Mouse (Mus musculus): Measurements from ENCODE around the gene Fthl17c. TPM values are rescaled to one million over a fixed set of nuclear protein-coding genes. Genes with fewer than 3 reads are reported as not detected.
"Not testable (repeated sequence)": the region's sequence is repeated elsewhere in the genome, so short reads cannot be mapped to it uniquely, and the experiment has no call there.

Fthl17c gene
- total and polyA plus RNA-seq, 2 experiments from 2014 or later: not detected

GRCm38 (mm10) chrX:8948130-8948805 is 28.1 kb downstream of the Fthl17c start:
- DNase-seq (ENCODE audit: low spot score): peak; percentile 82
- H3K4me2 ChIP-seq (ENCODE audit: low read depth, low read length, poor library complexity, severe bottlenecking); H3K27me3 ChIP-seq (ENCODE audit: insufficient read depth, low read length); H3K9ac ChIP-seq (replicated peaks; ENCODE audit: low read length, poor library complexity, severe bottlenecking); H3K36me3 ChIP-seq (ENCODE audit: insufficient read depth, low read length); H3K4me1 ChIP-seq (ENCODE audit: insufficient read depth, low read length); H3K27ac ChIP-seq (ENCODE audit: low read depth, low read length); H3K4me3 ChIP-seq (ENCODE audit: low read depth, low read length); H3K9me3 ChIP-seq (ENCODE audit: low read length): not testable (repeated sequence)
- peak; percentile 71; the same call in 1 of the 2 replicates for ATAC-seq (ENCODE audit: low FRiP score)
- TF ChIP-seq CTCF (IDR thresholded peaks at IDR 0.05): peak; percentile 84
- WGBS: 20% methylated on average over 7 of the region's 7 CpGs

GRCm38 (mm10) chrX:8944041-8944440 is 32.3 kb downstream of the Fthl17c start:
- no peaks in the 10 kb centered on the region for H3K36me3 ChIP-seq (ENCODE audit: insufficient read depth, low read length)
- H3K27ac ChIP-seq (ENCODE audit: low read depth, low read length): no peak overlapping the region
- ATAC-seq (ENCODE audit: low FRiP score) (no peak), DNase-seq (ENCODE audit: low spot score) (no peak)
- TF ChIP-seq CTCF (IDR thresholded peaks at IDR 0.05): no peak
- H3K27me3 ChIP-seq (ENCODE audit: insufficient read depth, low read length): no peaks in the 10 kb centered on the region
- H3K4me3 ChIP-seq (ENCODE audit: low read depth, low read length): no peak overlapping the region
- no peak overlapping the region for H3K9ac ChIP-seq (replicated peaks; ENCODE audit: low read length, poor library complexity, severe bottlenecking)
- WGBS: 68% methylated on average over 8 of the region's 8 CpGs
- H3K4me2 ChIP-seq (ENCODE audit: low read depth, low read length, poor library complexity, severe bottlenecking): no peak overlapping the region
- no peaks in the 10 kb centered on the region for H3K4me1 ChIP-seq (ENCODE audit: insufficient read depth, low read length)
- H3K9me3 ChIP-seq (ENCODE audit: low read length): no peaks in the 10 kb centered on the region

DNA sequence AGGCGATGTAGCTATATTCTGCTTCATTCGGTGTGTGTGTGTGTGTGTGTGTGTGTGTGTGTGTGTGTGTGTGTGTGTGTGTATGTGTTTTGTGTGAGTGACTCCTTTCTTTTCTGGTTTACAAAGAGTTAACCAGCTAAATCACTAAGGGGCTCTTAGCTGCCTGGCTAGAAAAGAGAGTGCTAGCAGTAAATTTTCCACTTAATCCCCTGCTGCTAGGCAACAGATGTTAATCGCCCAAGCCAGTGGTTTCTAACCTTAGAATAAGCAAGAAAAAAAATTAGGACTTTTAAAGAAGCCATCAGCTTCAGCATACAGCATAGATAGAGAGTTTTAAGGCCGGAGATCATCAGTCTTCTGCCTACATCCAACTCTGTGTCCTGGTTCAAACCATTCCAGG is 49.1 kb downstream of the Fthl17c start:
- Histone ChIP-seq H3K4me1 (ENCODE audit: insufficient read depth, low read length) (no peaks in the 10 kb centered on the region), H3K36me3 (ENCODE audit: insufficient read depth, low read length) (no peaks in the 10 kb centered on the region), H3K27ac (ENCODE audit: low read depth, low read length) (no peak overlapping the region), H3K9me3 (ENCODE audit: low read length) (no peaks in the 10 kb centered on the region), H3K27me3 (ENCODE audit: insufficient read depth, low read length) (no peaks in the 10 kb centered on the region), H3K4me2 (ENCODE audit: low read depth, low read length, poor library complexity, severe bottlenecking) (no peak overlapping the region), H3K4me3 (ENCODE audit: low read depth, low read length) (no peak overlapping the region), H3K9ac (replicated peaks; ENCODE audit: low read length, poor library complexity, severe bottlenecking) (no peak overlapping the region)
- DNase-seq (ENCODE audit: low spot score): peak; percentile 5
- WGBS: 22% methylated on average over 4 of the region's 4 CpGs
- ATAC-seq (ENCODE audit: low FRiP score): no peak
- TF ChIP-seq CTCF (IDR thresholded peaks at IDR 0.05): no peak

Other genes with a start within 250 kb of the Fthl17c start
- not detected in 2 replicates for gene Ssx9, start 228.1 kb downstream of the Fthl17c start, total RNA-seq (2014; rRNA removed)
- not detected in 2 replicates for gene Ssx9, start 228.1 kb downstream of the Fthl17c start, polyA plus RNA-seq (2015; fragmentation: Nextera tagmentation; extraction: Ambion mirVana)
- not detected in 2 replicates for gene Ssxb5, start 172.9 kb downstream of the Fthl17c start, total RNA-seq (2014; rRNA removed)
- gene Ssxb5, start 172.9 kb downstream of the Fthl17c start, polyA plus RNA-seq (2015; fragmentation: Nextera tagmentation; extraction: Ambion mirVana): not detected in 2 replicates
- not detected in 2 replicates for gene Gm6592, start 132.6 kb downstream of the Fthl17c start, total RNA-seq (2014; rRNA removed)
- not detected in 2 replicates for gene Gm6592, start 132.6 kb downstream of the Fthl17c start, polyA plus RNA-seq (2015; fragmentation: Nextera tagmentation; extraction: Ambion mirVana)
- not detected in 2 replicates for gene Gm5751, start 102.3 kb downstream of the Fthl17c start, total RNA-seq (2014; rRNA removed)
- gene Gm5751, start 102.3 kb downstream of the Fthl17c start, polyA plus RNA-seq (2015; fragmentation: Nextera tagmentation; extraction: Ambion mirVana): not detected in 2 replicates
- 112 and 113 TPM in 2 replicates for gene B630019K06Rik, start 84.2 kb downstream of the Fthl17c start, total RNA-seq (2014; rRNA removed)
- gene B630019K06Rik, start 84.2 kb downstream of the Fthl17c start, polyA plus RNA-seq (2015; fragmentation: Nextera tagmentation; extraction: Ambion mirVana): 37.5 and 40.5 TPM in 2 replicates
- gene Fthl17b, start 13.6 kb downstream of the Fthl17c start, total RNA-seq (2014; rRNA removed): not detected in 2 replicates
- gene Fthl17b, start 13.6 kb downstream of the Fthl17c start, polyA plus RNA-seq (2015; fragmentation: Nextera tagmentation; extraction: Ambion mirVana): not detected in 2 replicates
- gene Fthl17d, start 10.2 kb upstream of the Fthl17c start, total RNA-seq (2014; rRNA removed): not detected in 2 replicates
- not detected in 2 replicates for gene Fthl17d, start 10.2 kb upstream of the Fthl17c start, polyA plus RNA-seq (2015; fragmentation: Nextera tagmentation; extraction: Ambion mirVana)
- gene Fthl17e, start 56.9 kb upstream of the Fthl17c start, total RNA-seq (2014; rRNA removed): not detected in 2 replicates
- not detected in 2 replicates for gene Fthl17e, start 56.9 kb upstream of the Fthl17c start, polyA plus RNA-seq (2015; fragmentation: Nextera tagmentation; extraction: Ambion mirVana)
- gene Fthl17f, start 86.5 kb upstream of the Fthl17c start, total RNA-seq (2014; rRNA removed): not detected in 2 replicates
- not detected in 2 replicates for gene Fthl17f, start 86.5 kb upstream of the Fthl17c start, polyA plus RNA-seq (2015; fragmentation: Nextera tagmentation; extraction: Ambion mirVana)
- not detected in 2 replicates for gene 4930402K13Rik, start 128.0 kb upstream of the Fthl17c start, total RNA-seq (2014; rRNA removed)
- not detected in 2 replicates for gene 4930402K13Rik, start 128.0 kb upstream of the Fthl17c start, polyA plus RNA-seq (2015; fragmentation: Nextera tagmentation; extraction: Ambion mirVana)
- 8.6 and 10.9 TPM in 2 replicates for gene Lancl3, start 223.3 kb upstream of the Fthl17c start, total RNA-seq (2014; rRNA removed)
- gene Lancl3, start 223.3 kb upstream of the Fthl17c start, polyA plus RNA-seq (2015; fragmentation: Nextera tagmentation; extraction: Ambion mirVana): 2.6 and 3.0 TPM in 2 replicates

All from midbrain, postnatal 0 days (tissue).